In genomic region chr3:122122127-122122663, GRCm38 (mm10) we compare ENCODE assay signal across 8 mouse cellular contexts.
A peak's percentile ranks its signal among the peaks of the same experiment; 100 is the strongest.
DNase-seq lines count a peak whose midpoint lies in the region; ATAC-seq and TF ChIP-seq lines count a peak whose summit lies in the region.

No protein-coding gene starts in this region.

- no peak for TF ChIP-seq POLR2A in olfactory bulb, adult 2 months (IDR thresholded peaks at IDR 0.05; ENCODE audit: insufficient read depth, low read depth, low read length)

- H3K27me3 ChIP-seq in E14TG2a.4 (ENCODE audit: insufficient read depth, low read length) = peaks cover 17% of the 10 kb centered on the region
- H3K27me3 ChIP-seq in forebrain, embryonic 14.5 days (replicated peaks; ENCODE audit: control insufficient read depth, insufficient read depth, low read length) = no peaks in the 10 kb centered on the region; the same call in 1 of the 2 replicates
- H3K27me3 ChIP-seq in liver, postnatal 0 days (ENCODE audit: insufficient read depth, low read length) = no peaks in the 10 kb centered on the region

- no peaks in the 10 kb centered on the region for H3K9me3 ChIP-seq in E14TG2a.4 (ENCODE audit: low read length)
- H3K9me3 ChIP-seq in forebrain, embryonic 14.5 days (replicated peaks; ENCODE audit: control insufficient read depth, low read length) = no peaks in the 10 kb centered on the region
- H3K9me3 ChIP-seq in liver, postnatal 0 days (ENCODE audit: low read length) = no peaks in the 10 kb centered on the region

- peak; percentile 53 for DNase-seq in c-Kit-positive CD71-positive TER-119-negative erythroid progenitor cells, embryonic 14.5 days (ENCODE audit: low read depth)
- peak; percentile 79 for DNase-seq in forebrain, embryonic 14.5 days (ENCODE audit: low spot score)
- peak; percentile 95 to 97 for DNase-seq in heart, postnatal 14 days
- peak; percentile 83 for DNase-seq in layer of hippocampus, adult 11-12 months (ENCODE audit: low spot score)
- peak; percentile 90 for DNase-seq in liver, postnatal 0 days
- DNase-seq in thymus, adult 18-20 months = peak; percentile 47 to 52

- peaks cover 32% of the 10 kb centered on the region for H3K4me1 ChIP-seq in E14TG2a.4 (replicated peaks; ENCODE audit: low read depth, low read length)
- H3K4me1 ChIP-seq in forebrain, embryonic 14.5 days (ENCODE audit: control insufficient read depth, insufficient read depth, low read length) = peaks cover 5% of the 10 kb centered on the region; the same call in 1 of the 2 replicates
- 0 out of 2 replicates have a peak, but pooled peaks cover 5% of the 10 kb centered on the region for H3K4me1 ChIP-seq in liver, postnatal 0 days (ENCODE audit: insufficient read depth)
- H3K4me1 ChIP-seq in olfactory bulb, adult 2 months (ENCODE audit: control insufficient read depth, insufficient read depth, low read length) = peaks cover 4% of the 10 kb centered on the region; the same call in 1 of the 2 replicates

- peak overlapping the region; percentile 26; the same call in 1 of the 2 replicates for H3K9ac ChIP-seq in forebrain, embryonic 14.5 days (ENCODE audit: low read length)
- peak overlapping the region; percentile 26; the same call in 1 of the 2 replicates for H3K9ac ChIP-seq in liver, postnatal 0 days (replicated peaks)

- peak; percentile 88 for ATAC-seq in forebrain, embryonic 14.5 days
- ATAC-seq in liver, postnatal 0 days = peak; percentile 97

- 14% methylated on average over 17 of the region's 17 CpGs for WGBS in forebrain, embryonic 14.5 days
- WGBS in liver, postnatal 0 days (ENCODE audit: insufficient replicate concordance) = 6% methylated on average over 17 of the region's 17 CpGs
- WGBS in olfactory bulb, adult 2 months = 7% methylated on average over 17 of the region's 17 CpGs

- H3K4me3 ChIP-seq in E14TG2a.4 (replicated peaks; ENCODE audit: low read length) = no peak overlapping the region
- peak overlapping the region; percentile 17 for H3K4me3 ChIP-seq in forebrain, embryonic 14.5 days (ENCODE audit: low read depth, low read length)
- H3K4me3 ChIP-seq in liver, postnatal 0 days (ENCODE audit: low read depth, low read length) = peak overlapping the region; percentile 30; the same call in 1 of the 2 replicates
- H3K4me3 ChIP-seq in olfactory bulb, adult 2 months (ENCODE audit: insufficient read depth, low read depth, low read length) = peak overlapping the region; percentile 49

- TF ChIP-seq EP300 in liver, postnatal 0 days (IDR thresholded peaks at IDR 0.05; ENCODE audit: low read depth) = peak; percentile 23; the same call in 1 of the 2 replicates

- H3K27ac ChIP-seq in forebrain, embryonic 14.5 days (ENCODE audit: low read depth, low read length) = no peak overlapping the region
- H3K27ac ChIP-seq in liver, postnatal 0 days (ENCODE audit: low read depth) = peak overlapping the region; percentile 69; the same call in 1 of the 2 replicates
- no peak overlapping the region for H3K27ac ChIP-seq in olfactory bulb, adult 2 months (ENCODE audit: insufficient read depth, low read depth, low read length)

- TF ChIP-seq CTCF in E14TG2a.4 (conservative IDR thresholded peaks at IDR 0.05; ENCODE audit: low read length) = peak; percentile 50
- peak; percentile 89 for TF ChIP-seq CTCF in liver, postnatal 0 days (IDR thresholded peaks at IDR 0.05; ENCODE audit: low read depth)
- peak; percentile 95 for TF ChIP-seq CTCF in olfactory bulb, adult 2 months (IDR thresholded peaks at IDR 0.05; ENCODE audit: insufficient read depth, low read depth, low read length)

- H3K4me2 ChIP-seq in forebrain, embryonic 14.5 days (ENCODE audit: low read length) = peak overlapping the region; percentile 55
- peak overlapping the region; percentile 70 for H3K4me2 ChIP-seq in liver, postnatal 0 days (ENCODE audit: low read depth, low read length)

- no peaks in the 10 kb centered on the region for H3K36me3 ChIP-seq in E14TG2a.4 (ENCODE audit: insufficient read depth, low read length)
- H3K36me3 ChIP-seq in forebrain, embryonic 14.5 days (ENCODE audit: control insufficient read depth, insufficient read depth, low read length) = no peaks in the 10 kb centered on the region
- no peaks in the 10 kb centered on the region for H3K36me3 ChIP-seq in liver, postnatal 0 days (replicated peaks; ENCODE audit: insufficient read depth, low read length)

- intact Hi-C loops in heart, postnatal 14 days (cut with DNase I) = loop anchor here (1.0 to 5.0 kb wide), 2 partner anchors 155 to 237 kb away; no protein-coding TSS in a partner anchor
